Mouse (Mus musculus): ENCODE measurements around the gene Chst13. TPM values are rescaled to one million over a fixed set of nuclear protein-coding genes. Genes with fewer than 3 reads are reported as not detected.

The Chst13 gene
- total RNA-seq (2023) = 10 to 100 TPM; 23.0 to 24.7 TPM

DNA sequence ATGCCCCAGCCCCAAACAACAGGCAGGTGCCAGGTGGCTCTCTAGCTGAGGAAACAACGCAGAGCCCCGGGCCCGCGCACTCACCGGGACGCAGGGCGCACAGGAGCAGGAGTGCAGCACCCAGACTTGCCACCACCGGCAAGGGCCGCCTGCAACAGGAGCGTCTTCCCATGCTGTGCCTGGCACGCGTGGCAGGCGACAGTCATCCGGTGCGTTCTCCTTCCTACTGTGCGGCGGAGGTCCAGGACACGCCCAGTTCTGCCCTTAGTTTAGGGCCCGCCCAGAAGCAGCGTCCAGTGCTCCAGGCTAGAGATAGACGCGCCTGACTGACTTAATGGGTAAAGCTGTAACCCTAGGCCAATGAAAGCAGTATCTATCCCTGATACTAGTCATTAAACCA lies at the start of gene Chst13:
Gene Chst13, minus strand, starts transcription at position 195 of the 400 bp plus-strand sequence.

GRCm38 (mm10) chr6:90368976-90369724 lies 44.2 kb upstream of the Chst13 start, which contains the start of gene Zxdc:
TSS of gene Zxdc (plus strand) at chr6:90369492.

DNA sequence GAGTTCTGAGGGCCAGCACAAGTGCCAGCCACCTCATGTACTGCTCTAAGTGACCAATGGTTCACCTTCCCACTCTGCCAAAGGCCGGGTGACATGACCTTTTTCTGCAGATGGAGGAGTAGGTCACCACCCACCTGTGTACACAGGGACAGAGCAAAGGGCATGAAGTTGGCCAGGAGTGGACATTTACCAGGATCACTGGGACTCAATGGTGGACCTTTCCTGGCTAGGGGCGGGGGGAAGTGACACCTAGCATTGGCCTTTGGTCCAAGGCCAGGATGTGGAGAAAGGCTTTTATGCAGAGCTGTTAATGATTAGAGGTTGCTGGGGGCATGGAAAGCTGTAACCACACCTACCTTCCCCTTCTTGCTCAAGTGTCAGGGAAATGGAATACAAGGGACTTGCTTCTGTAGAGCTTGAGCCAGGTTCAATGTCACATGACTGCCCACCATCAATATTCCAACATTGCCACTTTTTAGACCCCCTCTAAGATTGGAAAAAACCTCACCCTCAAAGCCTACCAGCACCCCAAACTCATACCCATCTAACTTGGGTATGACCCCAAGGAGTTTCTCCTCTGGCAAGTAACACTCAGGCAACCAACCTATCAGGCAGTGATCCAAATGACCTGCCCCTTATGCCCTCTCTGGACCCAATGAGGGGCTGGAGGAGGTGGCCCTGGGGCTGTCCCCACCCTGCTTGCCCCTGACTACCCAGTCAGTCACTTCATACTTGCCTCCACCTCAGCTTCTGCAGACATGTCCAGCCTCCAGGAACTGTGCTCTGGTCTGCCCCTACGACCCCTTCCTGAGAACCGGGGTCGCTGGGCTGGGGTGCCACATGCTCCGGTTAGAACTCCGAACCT lies 7.8 kb upstream of the Chst13 start, which contains the start of gene Uroc1:
Gene Uroc1, plus strand, starts transcription at position 724 of the 865 bp plus-strand sequence.

DNA sequence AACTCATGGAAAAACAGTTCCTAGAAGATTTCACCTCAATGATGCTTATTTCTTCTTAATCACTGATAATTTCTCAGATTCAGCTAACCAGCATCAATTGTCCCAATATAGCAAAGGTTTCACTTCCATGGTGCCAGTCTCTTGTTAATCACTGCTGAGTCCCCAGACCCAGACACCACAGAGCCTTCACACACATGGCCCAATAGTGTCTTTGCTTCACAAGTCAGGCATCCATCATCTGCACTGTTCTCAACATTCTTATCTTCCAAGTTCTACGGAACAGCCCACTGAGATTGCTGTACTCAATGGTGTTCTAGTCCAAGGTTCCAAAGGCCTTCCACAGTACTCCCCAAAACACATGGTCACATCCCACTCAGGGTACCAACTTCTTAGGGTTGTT lies 24.1 kb downstream of the Chst13 start, which contains the start of gene BC048671:
Gene BC048671, plus strand, starts transcription at position 301 of the 400 bp plus-strand sequence.

Other genes starting within 250 kb of the Chst13 start
- gene Vmn1r49, start 246.7 kb downstream of the Chst13 start, total RNA-seq (2023) = not detected
- gene Vmn1r50, start 223.8 kb downstream of the Chst13 start, total RNA-seq (2023) = not detected
- not detected for gene Vmn1r51, start 202.6 kb downstream of the Chst13 start, total RNA-seq (2023)
- gene Vmn1r52, start 150.4 kb downstream of the Chst13 start, total RNA-seq (2023) = not detected
- gene V1ra8, start 122.4 kb downstream of the Chst13 start, total RNA-seq (2023) = not detected
- not detected for gene Vmn1r53, start 100.7 kb downstream of the Chst13 start, total RNA-seq (2023)
- not detected for gene Vmn1r54, start 78.9 kb downstream of the Chst13 start, total RNA-seq (2023)
- gene BC048671, start 24.0 kb downstream of the Chst13 start, total RNA-seq (2023) = not detected
- gene Uroc1, start 8.1 kb upstream of the Chst13 start, total RNA-seq (2023) = not detected
- gene Zxdc, start 44.3 kb upstream of the Chst13 start, total RNA-seq (2023) = 10 to 100 TPM; 36.9 to 38.4 TPM
- not detected for gene Cfap100, start 103.6 kb upstream of the Chst13 start, total RNA-seq (2023)
- not detected for gene Klf15, start 137.4 kb upstream of the Chst13 start, total RNA-seq (2023)
- not detected for gene Aldh1l1, start 161.2 kb upstream of the Chst13 start, total RNA-seq (2023)

All from neutrophil, adult 83 days (primary cell).